Mouse (Mus musculus) kidney, adult 2 months (tissue): ENCODE data around the gene Cdh19. TPM values are rescaled to one million over a fixed set of nuclear protein-coding genes. Genes with fewer than 3 reads are reported as not detected.

Experiments used
- DNase-seq: peaks from one replicate; pipeline ENCODE4 v3.0.0; 2021
- H3K27ac ChIP-seq: fragments of 200-500 bp; 2 replicates; pipeline ENCODE4 v1.5.1; 2012; ENCODE audit warnings: low read depth, low read length, control low read depth, inconsistent platforms; ENCODE audit not compliant: insufficient read depth
- H3K27me3 ChIP-seq: fragments of 200-500 bp; replicated peaks from 2 replicates; pipeline ENCODE4 v1.6.1; 2012; ENCODE audit warnings: mild to moderate bottlenecking, moderate library complexity, low read length, inconsistent platforms; ENCODE audit not compliant: control insufficient read depth, insufficient read depth
- H3K36me3 ChIP-seq: fragments of 200-500 bp; 2 replicates; pipeline ENCODE4 v1.6.1; 2012; ENCODE audit warnings: mild to moderate bottlenecking, moderate library complexity, low read length, inconsistent platforms; ENCODE audit not compliant: control insufficient read depth, insufficient read depth
- H3K4me1 ChIP-seq: fragments of 200-500 bp; 2 replicates; pipeline ENCODE4 v1.6.1; 2011; ENCODE audit warnings: low read length; ENCODE audit not compliant: control insufficient read depth, insufficient read depth
- H3K4me3 ChIP-seq: fragments of 200-500 bp; 2 replicates; pipeline ENCODE4 v1.5.1; 2011; ENCODE audit warnings: mild to moderate bottlenecking, low read depth, low read length, control low read depth; ENCODE audit not compliant: insufficient read depth
- CTCF ChIP-seq: fragments of 200-500 bp; conservative IDR thresholded peaks from 2 replicates; pipeline ENCODE4 v1.5.1; 2011; ENCODE audit warnings: low read depth, mild to moderate bottlenecking, control low read depth, low read length, moderate library complexity, mixed read lengths; ENCODE audit not compliant: insufficient read depth, insufficient read length
- POLR2A ChIP-seq: fragments of 200-500 bp; IDR thresholded peaks from one replicate; pipeline ENCODE4 v1.6.1; 2011; ENCODE audit warnings: low read depth, low read length, control low read depth
- WGBS: fragments of 180-500 bp; shearing (Covaris S2); methylation state at CpG from one replicate; pipeline ENCODE4 v1.1.7; 2018; 5-methylcytosine and 5-hydroxymethylcytosine counted together
- polyA plus RNA-seq: library from polyadenylated mRNA; depleted of rRNA; stranded (reverse); fragments of >200 nt; gene quantifications from 2 replicates; pipeline ENCODE4 v1.2.3, GENCODE M21; 2012; rRNA removed

The Cdh19 gene
- polyA plus RNA-seq = 0.08 and 0.15 TPM in 2 replicates

DNA sequence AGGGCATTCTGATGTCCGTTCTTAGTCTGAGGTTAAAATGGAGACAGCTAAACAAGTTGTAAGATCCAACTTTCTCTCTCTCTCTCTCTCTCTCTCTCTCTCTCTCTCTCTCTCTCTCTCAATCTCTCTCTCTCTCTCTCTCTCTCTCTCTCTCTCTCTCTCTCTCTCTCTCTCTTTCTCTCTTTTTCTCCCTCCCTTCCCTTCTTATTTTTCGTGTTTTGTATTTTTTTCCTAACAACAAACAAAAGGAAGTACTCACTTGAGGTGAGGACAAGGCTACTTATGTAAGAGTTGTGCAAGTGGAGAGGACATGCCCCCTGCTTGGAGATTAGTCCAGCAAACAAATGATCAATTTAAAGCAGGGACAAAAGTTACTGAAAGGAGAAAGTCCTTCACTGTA lies at the start of gene Cdh19:
TSS of gene Cdh19 (minus strand) at position 101 of the 400 bp plus-strand sequence.
- no peaks in the 10 kb centered on the region for H3K4me1 ChIP-seq
- H3K4me3 ChIP-seq = no peak within 1 kb of the TSS
- no peaks in the 10 kb centered on the region for H3K27me3 ChIP-seq
- TF ChIP-seq POLR2A = no peak
- TF ChIP-seq CTCF = no peak
- H3K36me3 ChIP-seq = no peaks in the 10 kb centered on the region
- no peak for DNase-seq
- 48% methylated on average over 2 of the region's 2 CpGs for WGBS
- H3K27ac ChIP-seq = no peak within 1 kb of the TSS

DNA sequence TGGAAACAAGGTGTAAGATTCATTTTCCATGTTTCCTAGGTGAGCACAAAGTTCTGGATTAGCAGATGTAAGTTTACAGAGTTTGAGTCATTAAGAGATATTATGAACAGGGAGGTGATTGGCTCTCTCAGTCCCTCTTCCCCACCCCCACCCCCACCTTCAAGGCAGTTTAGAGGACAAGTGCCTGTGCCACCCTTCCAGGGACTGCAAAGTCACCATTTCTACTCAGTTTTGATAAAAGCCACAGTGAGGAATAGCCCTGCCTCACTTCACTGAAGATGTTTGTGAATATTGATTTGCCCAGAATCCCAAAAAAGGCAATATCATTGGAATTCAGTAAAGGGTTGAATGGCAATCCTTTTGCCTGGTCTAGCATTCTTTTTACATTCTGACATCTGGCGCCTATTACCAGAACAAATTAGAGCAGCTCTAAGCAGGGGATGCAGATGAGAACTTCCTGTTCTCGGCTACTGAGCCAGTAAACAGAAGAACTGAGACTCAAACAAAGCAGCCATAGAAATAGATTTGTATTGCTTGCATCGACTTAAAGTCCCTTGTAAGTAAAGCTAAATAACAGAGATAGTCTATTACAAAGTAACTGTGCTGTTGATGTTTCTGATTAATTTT lies 43.2 kb upstream of the Cdh19 start:
- Histone ChIP-seq H3K4me1 (no peaks in the 10 kb centered on the region), H3K27me3 (no peaks in the 10 kb centered on the region), H3K27ac (no peak overlapping the region), H3K4me3 (no peak overlapping the region), H3K36me3 (no peaks in the 10 kb centered on the region)
- TF ChIP-seq POLR2A (no peak), CTCF (no peak)
- no peak for DNase-seq
- 55% methylated on average over 3 of the region's 3 CpGs for WGBS

DNA sequence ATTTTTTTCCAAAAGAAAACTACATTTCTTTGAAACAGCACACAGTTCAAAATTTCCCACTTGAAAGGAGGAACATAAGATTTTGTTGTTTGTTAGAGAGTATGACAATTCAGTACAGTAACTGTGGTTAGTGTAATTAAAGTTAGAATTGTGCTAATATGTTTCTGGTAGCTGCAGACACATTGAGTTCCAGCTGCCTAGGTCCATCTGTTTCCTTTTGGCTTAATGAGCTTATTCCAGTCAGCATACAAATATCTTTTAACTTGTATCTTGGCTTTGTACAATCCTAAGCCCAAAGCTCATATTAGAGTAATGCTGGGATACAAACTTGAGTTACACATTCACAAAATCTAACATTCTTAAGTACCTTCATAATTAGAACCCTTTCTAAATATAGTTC lies 40.3 kb upstream of the Cdh19 start:
- no peaks in the 10 kb centered on the region for H3K4me1 ChIP-seq
- no peaks in the 10 kb centered on the region for H3K27me3 ChIP-seq
- TF ChIP-seq POLR2A (no peak), CTCF (no peak)
- DNase-seq = no peak
- H3K27ac ChIP-seq = no peak overlapping the region
- H3K4me3 ChIP-seq = no peak overlapping the region
- no peaks in the 10 kb centered on the region for H3K36me3 ChIP-seq

DNA sequence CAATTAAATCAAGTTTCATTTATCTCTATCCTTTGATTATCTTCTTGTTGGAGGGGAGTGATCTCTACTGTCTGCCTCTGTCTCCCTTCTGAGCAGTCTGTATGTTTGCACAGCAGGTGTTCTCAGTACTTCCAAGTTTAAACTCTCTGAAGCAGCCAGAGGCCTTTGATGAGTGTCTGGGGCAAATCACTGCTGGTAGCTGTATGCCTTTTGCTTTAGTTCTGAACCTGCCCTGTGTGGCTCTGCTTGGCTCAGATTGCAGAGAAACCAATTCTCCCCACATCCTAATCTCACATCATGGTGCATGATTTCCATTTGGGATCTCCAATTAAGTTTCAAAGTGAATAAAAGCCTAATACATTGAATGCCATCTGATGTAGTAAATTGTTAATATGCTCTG lies 12.4 kb upstream of the Cdh19 start:
- TF ChIP-seq CTCF (no peak), POLR2A (no peak)
- H3K4me1 ChIP-seq = no peaks in the 10 kb centered on the region
- H3K4me3 ChIP-seq = no peak overlapping the region
- no peak for DNase-seq
- H3K27me3 ChIP-seq = no peaks in the 10 kb centered on the region
- H3K27ac ChIP-seq = no peak overlapping the region
- no peaks in the 10 kb centered on the region for H3K36me3 ChIP-seq

DNA sequence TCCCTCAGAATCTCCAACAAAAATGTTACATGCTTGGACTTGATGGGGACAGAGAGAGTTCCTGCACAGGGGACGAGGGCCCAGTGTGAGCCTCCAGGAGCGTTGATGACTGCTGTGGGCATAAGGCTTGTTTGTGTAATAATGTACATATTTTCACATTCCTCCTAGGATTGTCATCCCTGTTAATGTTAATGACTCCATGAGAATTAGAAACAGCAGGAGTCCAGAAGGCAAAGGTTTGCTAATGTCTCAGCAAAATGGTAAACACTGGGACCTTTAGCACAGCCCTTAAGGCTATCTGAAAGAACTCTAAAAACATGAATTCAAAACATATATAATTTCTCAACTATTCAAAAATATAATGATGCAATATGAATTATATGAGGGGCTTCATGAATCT lies 8.2 kb downstream of the Cdh19 start:
- H3K27me3 ChIP-seq = no peaks in the 10 kb centered on the region
- no peak for TF ChIP-seq CTCF
- no peak for TF ChIP-seq POLR2A
- no peak overlapping the region for H3K4me3 ChIP-seq
- no peak overlapping the region for H3K27ac ChIP-seq
- H3K4me1 ChIP-seq = no peaks in the 10 kb centered on the region
- no peak for DNase-seq
- H3K36me3 ChIP-seq = no peaks in the 10 kb centered on the region
- 81% methylated on average over 2 of the region's 2 CpGs for WGBS

DNA sequence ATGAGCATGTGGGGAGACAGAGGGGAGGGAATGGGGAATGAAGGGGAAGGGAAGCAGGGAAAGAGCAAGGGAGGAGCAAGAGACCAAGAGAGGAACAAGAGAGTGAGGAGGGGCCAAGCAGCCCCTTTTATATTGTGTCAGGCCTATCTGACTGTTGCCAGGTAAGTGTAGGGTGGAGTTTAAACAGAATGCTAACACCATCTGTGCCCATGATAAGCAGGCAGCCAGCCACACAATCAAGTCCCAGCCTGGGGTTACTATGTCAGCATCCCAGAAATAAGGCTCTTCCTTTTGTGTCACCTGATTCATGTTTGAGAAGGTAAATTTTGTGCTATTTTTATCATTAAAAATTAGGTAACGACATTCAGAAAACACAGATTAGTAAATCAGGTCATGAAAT lies 67.6 kb downstream of the Cdh19 start:
- Histone ChIP-seq H3K4me1 (no peaks in the 10 kb centered on the region), H3K36me3 (no peaks in the 10 kb centered on the region), H3K4me3 (no peak overlapping the region), H3K27me3 (no peaks in the 10 kb centered on the region), H3K27ac (no peak overlapping the region)
- WGBS = 79% methylated on average over 1 of the region's 1 CpGs
- TF ChIP-seq CTCF (no peak), POLR2A (no peak)
- DNase-seq = no peak

DNA sequence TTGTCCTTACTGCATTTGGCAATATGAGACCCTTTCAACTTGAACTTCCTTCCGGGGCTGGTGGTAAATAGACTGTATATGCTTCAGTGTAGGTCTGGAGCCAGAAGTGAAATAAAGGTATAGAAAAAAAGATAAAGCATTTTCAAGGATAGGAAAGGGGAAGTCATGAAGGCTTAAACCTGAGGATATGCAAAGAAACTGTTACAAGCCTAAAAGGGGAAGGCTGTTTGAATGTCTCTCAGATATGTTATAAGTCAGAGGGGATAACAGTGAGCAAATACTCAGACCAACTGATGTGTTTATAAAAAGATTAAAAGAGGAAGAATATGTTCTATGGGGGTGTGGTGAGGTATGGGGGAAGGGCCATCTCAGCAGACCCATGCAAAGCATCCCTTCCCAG lies 68.2 kb downstream of the Cdh19 start:
- TF ChIP-seq CTCF = no peak
- WGBS = 75% methylated on average over 1 of the region's 1 CpGs
- Histone ChIP-seq H3K4me3 (no peak overlapping the region), H3K27ac (no peak overlapping the region), H3K27me3 (no peaks in the 10 kb centered on the region), H3K4me1 (no peaks in the 10 kb centered on the region), H3K36me3 (no peaks in the 10 kb centered on the region)
- no peak for DNase-seq

DNA sequence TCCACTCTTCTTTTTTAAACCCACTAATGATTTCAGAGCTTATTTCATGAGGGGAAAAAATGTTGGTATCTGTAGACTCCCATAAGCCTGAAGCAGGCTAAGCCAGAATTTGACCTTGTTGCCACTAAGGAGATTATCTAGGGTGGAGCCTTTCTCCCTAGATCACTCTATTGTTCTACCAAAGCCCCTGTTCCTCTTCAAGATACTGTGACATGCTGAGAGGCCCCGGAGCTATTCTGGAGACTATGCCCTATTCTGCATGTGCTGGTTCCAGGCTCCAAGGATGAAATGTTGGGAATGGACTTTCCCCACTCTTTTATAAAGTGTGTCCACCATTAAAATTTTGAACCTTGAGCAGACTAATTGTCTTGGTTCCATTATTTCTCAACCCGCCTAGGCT lies 73.1 kb downstream of the Cdh19 start:
- Histone ChIP-seq H3K4me3 (no peak overlapping the region), H3K27me3 (no peaks in the 10 kb centered on the region), H3K27ac (no peak overlapping the region), H3K4me1 (no peaks in the 10 kb centered on the region), H3K36me3 (no peaks in the 10 kb centered on the region)
- WGBS = 89% methylated on average over 2 of the region's 2 CpGs
- TF ChIP-seq CTCF = no peak
- TF ChIP-seq POLR2A = no peak
- no peak for DNase-seq
